Mouse (Mus musculus): Measurements from ENCODE around the gene Zfp280c.

The Zfp280c gene

DNA sequence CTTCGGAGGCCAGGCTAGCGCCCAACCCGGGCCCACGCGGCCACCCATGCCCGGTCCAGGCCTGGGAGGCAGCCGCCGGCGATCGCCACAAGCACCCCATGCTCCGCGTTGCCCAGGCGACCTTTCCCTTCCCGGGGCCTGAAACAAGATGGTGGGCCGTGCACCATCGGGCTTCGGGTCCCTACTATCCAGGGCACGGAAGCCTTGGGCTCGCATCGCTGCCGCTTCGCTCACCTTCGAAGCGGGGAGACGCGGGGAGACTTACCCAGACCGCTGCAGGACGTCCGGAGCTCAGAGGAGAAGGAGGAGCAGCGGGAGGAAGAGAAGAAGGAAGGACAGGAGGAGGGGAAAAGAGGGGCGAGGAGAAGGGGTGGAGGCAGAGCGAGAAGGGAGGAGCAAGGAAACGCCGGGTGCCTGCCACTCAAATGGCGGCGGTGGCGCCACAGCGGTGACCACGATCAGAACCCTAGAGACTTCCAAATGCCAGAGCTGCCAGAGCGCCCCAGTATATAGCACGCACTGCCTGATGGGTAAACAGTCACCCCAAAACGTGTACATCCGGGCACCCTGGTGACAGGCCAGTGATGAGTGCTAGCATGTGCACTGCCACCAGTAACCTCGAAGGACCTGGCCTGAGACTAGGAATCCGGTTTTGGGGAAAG is at the start of gene Zfp280c:
Gene Zfp280c (minus strand): TSS at position 406 of the 662 bp plus-strand sequence.
- DNase-seq (ENCODE audit: low read depth in 2 of 2, low spot score in 2 of 2), result peak; percentile 63 to 70

DNA sequence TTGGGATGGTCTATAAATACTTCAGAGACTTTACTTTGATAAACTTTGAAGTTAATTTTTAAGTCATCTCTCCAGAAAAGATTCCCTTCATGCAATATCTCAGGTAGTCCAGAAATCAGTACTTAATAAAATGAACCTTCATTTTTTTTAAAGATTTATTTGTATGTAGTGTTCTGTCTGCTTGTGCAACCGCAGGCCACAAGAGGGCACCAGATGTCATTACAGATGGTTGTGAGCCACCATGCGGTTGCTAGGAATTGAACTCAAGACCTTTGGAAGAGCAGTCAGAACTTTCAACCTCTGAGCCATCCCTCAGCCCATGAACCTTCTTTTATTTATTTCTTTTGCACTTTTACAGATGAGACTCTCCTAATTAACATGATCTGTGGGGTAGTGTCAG is 42.7 kb upstream of the Zfp280c start:
- peak in 1 of 2 experiments; percentile 0 for DNase-seq (ENCODE audit: low read depth in 2 of 2, low spot score in 2 of 2)

DNA sequence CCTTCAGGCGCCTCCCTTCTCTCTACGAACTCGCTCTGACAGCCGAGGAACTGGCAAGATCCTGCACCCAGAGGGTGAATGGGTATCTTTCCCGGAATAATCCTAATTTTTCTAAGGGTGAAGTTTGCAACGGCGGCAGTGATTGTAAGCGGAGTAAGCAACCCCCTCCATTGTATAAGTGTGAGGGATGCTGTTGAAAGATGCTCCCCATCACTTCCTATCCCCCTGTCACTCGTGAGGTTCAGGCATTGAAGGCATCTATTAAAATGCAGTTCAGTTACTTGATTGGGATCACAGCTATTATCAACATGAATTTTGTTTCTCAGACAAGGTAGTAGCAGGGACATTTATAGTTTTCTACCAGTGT is 29.7 kb upstream of the Zfp280c start:
- DNase-seq (ENCODE audit: low read depth in 2 of 2, low spot score in 2 of 2), result no peak

DNA sequence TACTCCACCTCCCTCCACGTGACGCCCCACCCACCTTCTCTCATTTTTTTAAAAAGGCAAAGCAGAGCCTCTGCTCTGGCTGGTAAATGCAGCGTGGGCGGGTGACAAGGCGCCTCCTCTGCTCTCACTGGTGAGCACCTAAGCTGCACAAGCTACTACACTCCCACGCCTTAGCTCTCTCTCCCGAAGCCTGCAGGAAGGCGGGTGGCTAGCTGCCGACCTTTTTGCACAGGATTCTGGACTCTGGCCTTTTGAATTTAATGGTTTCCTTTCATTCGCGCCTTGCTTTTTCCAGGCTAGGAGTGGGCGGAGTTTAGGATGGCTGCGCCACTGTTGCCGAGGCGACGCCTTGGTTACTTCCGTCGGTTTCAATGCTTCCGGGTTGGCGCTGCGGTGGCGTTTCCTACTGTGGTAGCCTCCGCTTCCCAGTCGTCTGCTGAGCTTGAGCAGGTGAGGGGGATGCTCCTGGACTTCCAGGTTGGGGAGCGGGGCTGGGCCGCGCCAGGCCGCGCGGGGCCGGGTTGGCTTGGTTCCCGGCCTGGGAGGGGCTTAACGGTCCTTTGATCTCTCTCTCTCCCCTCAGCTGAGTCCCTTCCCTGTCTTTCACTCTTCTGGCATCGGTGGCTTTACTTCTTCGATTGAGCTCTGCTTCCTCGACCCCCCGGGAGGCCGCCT is 29.2 kb upstream of the Zfp280c start, which contains the start of gene Slc25a14:
Gene Slc25a14 (plus strand): TSS at position 35 of the 675 bp plus-strand sequence.
- DNase-seq (ENCODE audit: low read depth in 2 of 2, low spot score in 2 of 2), result peak; percentile 55 to 75

DNA sequence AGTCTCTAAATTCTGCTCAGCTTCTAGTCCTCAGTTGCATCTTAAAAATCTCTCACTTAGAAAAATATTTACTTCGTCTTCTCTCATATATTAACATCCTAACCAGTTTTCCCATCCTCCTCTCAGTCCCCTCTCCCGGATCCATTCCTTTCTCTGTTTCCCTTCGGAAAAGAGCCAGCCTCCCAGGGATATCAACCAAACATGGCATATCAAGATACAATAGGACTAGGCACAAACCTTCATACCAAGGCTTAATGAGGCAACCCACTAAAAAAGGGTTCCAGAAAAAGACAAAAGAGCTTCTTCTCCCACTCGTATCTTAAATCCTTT is 28.7 kb upstream of the Zfp280c start:
- DNase-seq (ENCODE audit: low read depth in 2 of 2, low spot score in 2 of 2), result no peak

DNA sequence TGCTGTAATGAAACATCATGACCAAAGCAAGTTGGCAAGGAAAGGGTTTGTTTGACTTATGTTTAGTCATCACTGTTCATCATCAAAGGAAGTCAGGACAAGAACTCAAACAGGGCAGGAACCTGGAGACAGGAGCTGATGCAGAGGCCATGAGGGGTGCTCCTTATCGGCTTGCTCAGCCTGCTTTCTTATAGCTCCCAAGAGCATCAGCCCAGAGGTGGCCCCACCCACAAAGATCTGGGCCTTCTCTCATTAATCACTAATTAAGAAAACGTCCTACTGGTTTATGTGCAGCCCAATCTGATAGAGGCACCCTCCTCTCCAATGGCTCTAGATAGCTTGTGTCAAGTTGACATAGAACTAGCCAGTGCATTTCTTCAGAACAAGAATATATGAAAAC is 10.6 kb upstream of the Zfp280c start:
- no peak for DNase-seq (ENCODE audit: low read depth in 2 of 2, low spot score in 2 of 2)

DNA sequence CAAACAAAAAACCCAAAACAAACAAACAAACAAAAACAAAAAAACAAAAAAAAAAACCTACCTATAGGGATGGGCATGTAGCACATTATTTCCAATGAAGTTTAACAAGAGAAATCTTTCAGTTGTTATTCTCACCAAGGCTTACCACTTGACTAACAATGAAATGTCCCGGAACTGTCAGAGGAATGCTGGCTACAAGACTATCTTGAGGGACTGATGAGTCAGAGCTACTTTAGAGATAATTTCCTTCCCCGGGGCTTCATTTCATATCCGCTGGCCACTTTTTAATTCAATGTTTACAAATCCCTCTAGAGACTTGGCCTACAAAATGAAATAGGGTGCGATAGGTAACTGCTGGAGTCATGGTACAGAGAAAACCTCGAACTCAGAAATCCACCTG is 2.6 kb upstream of the Zfp280c start:
- no peak for DNase-seq (ENCODE audit: low read depth in 2 of 2, low spot score in 2 of 2)

DNA sequence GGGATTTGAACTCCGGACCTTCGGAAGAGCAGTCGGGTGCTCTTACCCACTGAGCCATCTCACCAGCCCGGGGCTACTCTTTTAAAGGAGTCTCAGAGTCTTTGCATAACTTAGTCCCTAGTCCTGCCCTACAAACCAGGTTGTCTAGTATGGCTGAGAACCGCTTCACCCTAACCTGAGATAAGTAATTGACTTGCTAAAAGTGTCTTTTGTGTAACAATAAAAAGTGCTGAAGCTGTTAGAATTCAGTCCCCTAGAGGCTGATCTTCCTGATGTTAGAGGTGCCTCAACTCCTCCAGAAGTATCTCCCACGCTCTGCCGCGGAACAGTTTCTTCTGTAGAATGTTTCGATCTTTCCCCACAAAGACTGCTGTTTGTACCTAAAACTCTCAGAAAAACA is 1.7 kb upstream of the Zfp280c start:
- no peak for DNase-seq (ENCODE audit: low read depth in 2 of 2, low spot score in 2 of 2)

DNA sequence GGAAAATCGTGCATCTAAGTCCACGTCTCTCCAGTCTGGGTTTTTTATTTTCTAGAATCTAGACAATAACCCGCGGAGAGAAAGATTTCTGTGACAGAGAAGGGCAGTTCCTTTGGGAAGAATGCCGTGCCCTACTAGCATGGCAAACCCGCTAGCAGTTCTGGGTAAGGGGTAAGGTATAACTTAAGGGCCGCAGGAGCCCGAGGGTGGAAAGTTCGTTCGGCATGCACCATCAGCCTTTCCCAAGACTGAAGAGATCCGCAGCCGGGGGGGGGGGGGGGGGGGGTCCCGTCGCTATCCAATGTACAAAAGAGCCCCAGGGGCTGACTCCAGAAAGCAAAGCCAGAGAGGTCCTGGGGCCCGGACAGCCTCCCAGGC is 594 bp downstream of the Zfp280c start:
- DNase-seq (ENCODE audit: low read depth in 2 of 2, low spot score in 2 of 2), result no peak

DNA sequence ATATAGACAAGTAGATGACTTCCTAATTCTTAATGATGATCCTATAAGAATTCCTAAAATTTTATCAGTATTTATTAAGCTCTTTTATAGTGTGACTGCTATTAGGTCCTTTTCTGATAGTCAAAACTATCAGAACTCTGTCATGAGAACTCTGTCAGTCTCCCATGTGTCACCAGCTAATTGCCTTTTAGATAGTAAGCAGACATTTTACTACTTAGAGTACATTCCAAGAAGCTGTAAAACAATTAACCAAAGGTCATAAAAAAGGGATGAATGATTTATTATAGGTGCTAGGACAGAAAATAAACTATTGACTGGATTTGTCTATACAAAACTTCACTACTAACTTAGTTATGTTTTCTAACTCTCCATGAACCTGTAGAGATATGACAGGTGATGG is 11.0 kb downstream of the Zfp280c start:
- DNase-seq (ENCODE audit: low read depth in 2 of 2, low spot score in 2 of 2), result no peak

DNA sequence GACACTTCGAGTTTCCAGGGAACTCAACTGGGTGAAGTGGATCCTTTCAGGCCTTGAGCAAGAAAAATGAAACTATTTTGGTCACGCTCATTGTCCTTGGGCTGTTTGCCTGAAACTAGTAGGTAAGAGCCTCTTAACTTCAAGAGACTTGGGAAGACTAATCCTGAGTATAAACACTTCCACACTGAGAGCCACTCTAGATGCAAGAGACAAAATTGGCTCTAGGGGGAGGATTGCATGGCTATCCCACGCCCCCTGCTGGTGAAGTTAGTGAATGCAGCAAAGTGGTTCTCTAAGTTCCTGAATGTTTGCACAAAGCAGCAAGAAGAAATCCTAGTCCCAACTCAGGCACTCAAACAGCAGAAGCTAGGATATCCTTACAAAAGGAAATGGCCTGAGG is 62.1 kb downstream of the Zfp280c start:
- peak; percentile 52 to 60 for DNase-seq (ENCODE audit: low read depth in 2 of 2, low spot score in 2 of 2)

DNA sequence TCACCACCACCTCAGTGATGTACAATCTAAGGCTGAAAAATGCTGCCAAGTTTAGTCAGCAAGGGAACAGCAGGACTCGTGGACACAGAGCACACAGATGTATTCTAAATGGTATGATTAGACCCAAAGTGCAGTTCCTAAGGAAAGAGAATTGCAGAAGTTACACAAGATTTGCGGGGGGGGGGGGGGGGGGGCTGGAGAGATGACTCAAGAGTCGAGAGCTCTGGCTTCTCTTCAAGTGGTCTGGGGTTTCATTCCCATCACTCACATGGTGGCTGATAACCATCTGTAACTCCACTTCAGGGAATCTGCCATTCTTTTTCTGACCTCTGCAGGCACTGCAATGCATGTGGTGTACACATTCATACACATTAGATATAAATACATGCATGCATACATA is 67.9 kb downstream of the Zfp280c start:
- no peak for DNase-seq (ENCODE audit: low read depth in 2 of 2, low spot score in 2 of 2)

DNA sequence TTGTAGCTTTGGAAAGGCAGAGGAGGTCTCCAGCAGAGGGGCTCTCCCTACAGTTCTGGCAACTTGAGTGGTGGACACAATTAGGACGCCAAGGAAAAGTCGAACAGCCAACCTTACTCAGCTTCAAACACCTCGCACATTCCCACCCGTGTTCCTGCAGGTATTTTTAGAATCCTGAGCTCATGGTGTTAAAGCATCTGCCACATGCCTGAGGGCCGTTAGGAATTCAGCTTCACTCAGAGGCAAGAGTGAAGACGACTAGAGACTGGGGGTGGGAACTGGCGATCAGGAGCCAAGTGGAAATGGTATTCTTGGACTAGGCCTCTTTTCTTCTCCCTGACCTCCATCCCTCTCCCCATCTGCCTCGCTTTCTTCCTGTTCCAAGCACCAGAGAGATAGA is 68.4 kb downstream of the Zfp280c start:
- no peak for DNase-seq (ENCODE audit: low read depth in 2 of 2, low spot score in 2 of 2)

DNA sequence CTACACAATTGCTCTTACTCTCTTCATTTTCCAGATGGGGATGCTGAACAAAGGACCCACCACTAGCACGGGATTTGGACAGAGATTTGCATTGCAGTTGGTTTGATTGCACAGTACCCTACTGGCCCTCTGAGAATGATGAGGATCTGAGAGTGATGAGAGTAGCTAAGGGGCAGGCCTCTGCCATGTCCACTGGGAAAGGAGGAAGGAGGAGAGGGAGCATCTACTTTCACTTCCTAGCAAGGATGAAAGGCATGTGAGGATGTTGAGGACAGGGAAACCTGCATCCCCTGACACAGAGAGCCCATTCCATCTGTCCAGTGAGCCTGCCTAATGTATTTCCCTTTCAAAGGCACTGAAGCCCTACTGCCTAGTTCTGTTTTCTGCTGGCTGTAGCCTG is 69.0 kb downstream of the Zfp280c start:
- no peak for DNase-seq (ENCODE audit: low read depth in 2 of 2, low spot score in 2 of 2)

DNA sequence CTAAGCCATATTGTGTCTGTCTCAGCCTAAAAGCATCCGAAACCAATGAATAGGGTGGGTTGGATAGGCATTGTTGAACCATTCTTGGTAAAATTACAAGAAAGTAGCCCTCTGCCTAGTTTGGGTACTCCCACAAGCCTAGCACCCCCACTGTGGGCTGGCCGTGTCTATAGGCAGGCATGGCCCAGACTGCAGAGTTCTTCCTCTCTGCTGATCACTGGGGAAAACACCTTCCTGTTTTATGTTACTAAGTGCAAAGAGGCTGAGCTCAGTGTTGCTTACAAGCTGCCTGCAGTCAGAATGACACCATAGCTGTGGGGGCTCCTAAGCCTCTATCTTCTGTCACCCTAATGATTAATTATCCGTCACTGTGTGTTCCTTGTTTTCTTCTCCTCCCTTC is 70.8 kb downstream of the Zfp280c start:
- no peak for DNase-seq (ENCODE audit: low read depth in 2 of 2, low spot score in 2 of 2)

DNA sequence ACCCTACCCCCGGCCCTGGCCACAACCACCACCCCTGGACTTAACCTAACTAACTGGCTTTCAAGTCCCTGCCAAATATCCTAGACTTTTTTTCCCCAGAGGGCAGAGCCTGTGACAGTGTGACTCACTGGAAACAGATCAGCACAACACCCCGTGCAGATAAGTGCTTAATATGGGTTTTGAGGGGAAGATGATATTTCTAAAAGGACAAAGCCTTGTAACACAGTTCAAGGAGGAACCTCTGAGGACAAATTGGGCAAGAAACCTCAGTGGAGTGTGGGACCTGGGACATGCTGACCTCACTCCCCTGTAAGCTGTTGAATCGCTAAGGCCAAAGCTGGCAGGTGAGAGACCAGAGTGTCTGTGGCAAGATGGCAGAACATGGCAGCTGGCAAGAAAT is 72.7 kb downstream of the Zfp280c start:
- DNase-seq (ENCODE audit: low read depth in 2 of 2, low spot score in 2 of 2), result no peak

DNA sequence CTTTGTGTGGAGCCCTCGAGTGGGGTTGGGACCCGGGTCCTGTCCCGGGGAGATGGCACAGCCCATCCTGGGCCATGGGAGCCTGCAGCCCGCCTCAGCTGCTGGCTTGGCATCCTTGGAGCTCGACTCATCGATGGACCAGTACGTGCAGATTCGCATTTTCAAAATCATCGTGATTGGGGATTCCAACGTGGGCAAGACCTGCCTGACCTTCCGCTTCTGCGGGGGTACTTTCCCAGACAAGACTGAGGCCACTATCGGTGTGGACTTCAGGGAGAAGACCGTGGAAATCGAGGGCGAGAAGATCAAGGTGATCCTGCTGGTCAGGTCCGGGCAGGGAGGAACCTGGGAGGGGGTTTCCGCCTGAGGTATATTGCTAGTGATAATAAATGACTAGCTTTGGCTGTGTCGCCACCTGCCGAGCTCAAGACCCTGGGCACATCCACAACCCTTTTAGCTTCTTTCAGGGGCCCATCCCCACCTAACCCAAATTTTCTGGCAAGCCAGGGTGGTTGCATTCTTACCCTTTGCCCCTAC is 74.7 kb downstream of the Zfp280c start:
- peak in 1 of 2 experiments; percentile 0 for DNase-seq (ENCODE audit: low read depth in 2 of 2, low spot score in 2 of 2)

DNA sequence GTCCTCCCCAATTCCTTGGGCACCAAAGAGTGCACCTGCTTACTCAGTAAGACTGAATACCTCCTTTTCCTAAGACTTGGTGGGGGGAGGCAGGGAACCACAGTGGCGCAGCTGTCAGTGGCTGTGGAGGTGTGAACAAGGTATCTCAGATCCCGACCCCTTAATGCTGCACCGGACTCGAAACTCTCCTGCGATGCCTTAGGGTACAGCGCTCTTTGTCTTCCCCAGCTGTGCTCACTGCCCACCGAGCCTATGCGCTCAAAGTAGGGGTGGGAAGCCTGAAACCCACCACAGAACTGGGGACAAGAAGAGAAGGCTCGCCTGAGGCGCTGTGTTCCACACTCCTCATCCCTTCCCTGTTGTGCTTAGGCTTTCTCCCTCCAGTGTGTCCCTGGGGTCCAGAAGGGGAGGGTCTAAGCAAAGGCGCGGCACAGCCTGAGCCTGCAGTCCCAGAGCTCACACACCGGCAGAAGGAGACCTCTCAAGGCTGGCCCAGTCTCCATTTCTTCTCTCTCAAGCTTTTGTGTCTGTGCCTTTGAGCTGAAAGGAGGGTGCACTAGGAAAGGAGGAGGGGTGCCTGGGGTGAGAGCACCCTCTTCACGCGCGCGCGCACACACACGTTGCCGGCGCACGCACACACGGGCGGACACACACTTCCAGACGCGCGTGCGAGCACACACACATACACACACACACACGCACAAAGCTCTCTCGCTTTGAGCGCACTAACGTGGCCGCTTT is 75.3 kb downstream of the Zfp280c start, which contains the start of gene Rab33a:
Gene Rab33a (plus strand): TSS at position 478 of the 741 bp plus-strand sequence.
- peak in 1 of 2 experiments; percentile 14 for DNase-seq (ENCODE audit: low read depth in 2 of 2, low spot score in 2 of 2)

DNA sequence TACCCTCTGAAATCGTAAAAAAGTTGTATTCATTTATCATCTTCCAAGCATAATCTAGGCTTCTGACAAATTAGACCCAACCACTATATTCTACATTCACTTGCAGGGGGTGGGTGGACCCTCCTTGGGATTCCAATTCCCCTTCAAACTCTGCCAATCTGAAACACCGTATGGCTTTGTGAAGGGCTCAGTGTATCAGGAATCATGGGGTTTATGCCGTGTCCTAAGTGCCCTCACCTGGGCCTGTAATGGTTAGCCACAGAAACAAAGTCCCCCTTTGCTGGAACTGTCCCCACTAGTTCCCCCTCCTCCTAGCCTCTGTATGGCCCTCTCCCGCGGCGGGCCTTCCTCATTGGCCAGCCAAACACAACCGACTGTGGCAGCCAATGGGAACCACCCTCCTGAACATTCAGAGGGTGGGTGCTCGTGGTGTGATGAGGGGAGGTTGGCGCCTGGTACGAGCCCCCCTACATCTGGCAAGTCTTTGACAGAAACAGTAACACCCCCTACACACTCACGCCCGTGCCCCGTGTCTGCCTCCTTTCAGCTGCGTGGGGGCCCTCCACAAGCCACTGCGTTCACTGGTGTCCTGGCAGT is 76.0 kb downstream of the Zfp280c start:
- peak in 1 of 2 experiments; percentile 9 for DNase-seq (ENCODE audit: low read depth in 2 of 2, low spot score in 2 of 2)

DNA sequence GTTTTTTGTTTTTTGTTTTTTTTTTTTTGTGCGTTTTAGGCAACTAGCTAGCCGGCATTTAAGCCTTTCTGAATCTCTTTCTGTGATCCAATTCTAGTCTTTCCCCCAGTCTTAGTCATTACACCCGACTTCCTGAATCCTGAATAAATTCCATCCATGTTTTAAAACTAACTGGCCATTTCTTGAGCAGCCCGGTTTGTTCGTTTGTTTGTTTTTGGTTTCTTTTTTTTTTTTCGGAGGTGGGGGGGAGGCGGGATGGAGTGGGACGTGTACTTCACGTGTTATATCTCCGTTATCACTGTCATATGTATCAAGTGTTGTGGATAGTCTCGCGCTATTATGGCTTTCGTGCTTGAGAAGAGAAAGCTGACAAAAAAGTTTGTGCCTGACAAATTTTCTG is 80.5 kb downstream of the Zfp280c start:
- DNase-seq (ENCODE audit: low read depth in 2 of 2, low spot score in 2 of 2), result no peak

DNA sequence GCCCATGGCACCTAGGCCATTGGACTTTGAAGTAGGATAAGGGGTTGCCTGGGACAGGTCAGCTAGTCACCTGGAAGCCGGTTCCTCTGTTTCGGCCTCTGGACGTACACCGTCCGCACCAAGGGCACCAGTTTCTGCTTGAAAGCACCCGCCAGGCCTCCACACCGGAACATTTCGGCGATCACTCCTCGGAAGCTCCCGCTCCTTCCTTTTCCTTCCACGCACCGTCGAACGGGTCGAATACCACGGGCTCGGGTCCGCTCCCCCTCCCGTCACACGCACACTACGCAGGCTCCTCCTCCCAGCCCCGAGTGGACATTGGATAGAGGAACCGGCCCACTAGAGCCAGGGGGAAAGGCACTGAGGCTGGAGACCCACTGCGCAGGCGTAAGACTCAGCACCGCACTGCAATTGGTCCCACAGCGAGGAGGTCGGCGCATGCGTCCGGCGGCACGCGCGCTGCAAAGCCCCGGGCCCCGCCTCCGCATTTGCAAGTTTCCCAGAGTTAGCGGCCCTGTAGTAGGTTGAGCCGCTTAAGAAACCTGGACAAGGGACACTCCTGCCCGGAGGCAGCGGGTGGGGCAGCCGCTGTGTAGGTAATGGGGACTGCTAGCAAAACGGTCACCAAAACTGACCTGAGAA is 81.0 kb downstream of the Zfp280c start, which contains the start of gene Aifm1:
Gene Aifm1 (minus strand): TSS at position 398 of the 642 bp plus-strand sequence.
- peak; percentile 73 to 77 for DNase-seq (ENCODE audit: low read depth in 2 of 2, low spot score in 2 of 2)

Measured in CD8-positive naive resting alpha-beta T cell, adult 2 months (primary cell).